Mouse (Mus musculus) embryo, embryonic 11 days (tissue): Measurements from ENCODE around the gene Syt1.
A peak's percentile ranks its signal among the peaks of the same experiment; 100 is the strongest.

Source experiments
- DNase-seq: peaks from one replicate; pipeline ENCODE4 v3.0.0-alpha.2; 2015

Syt1 gene

DNA sequence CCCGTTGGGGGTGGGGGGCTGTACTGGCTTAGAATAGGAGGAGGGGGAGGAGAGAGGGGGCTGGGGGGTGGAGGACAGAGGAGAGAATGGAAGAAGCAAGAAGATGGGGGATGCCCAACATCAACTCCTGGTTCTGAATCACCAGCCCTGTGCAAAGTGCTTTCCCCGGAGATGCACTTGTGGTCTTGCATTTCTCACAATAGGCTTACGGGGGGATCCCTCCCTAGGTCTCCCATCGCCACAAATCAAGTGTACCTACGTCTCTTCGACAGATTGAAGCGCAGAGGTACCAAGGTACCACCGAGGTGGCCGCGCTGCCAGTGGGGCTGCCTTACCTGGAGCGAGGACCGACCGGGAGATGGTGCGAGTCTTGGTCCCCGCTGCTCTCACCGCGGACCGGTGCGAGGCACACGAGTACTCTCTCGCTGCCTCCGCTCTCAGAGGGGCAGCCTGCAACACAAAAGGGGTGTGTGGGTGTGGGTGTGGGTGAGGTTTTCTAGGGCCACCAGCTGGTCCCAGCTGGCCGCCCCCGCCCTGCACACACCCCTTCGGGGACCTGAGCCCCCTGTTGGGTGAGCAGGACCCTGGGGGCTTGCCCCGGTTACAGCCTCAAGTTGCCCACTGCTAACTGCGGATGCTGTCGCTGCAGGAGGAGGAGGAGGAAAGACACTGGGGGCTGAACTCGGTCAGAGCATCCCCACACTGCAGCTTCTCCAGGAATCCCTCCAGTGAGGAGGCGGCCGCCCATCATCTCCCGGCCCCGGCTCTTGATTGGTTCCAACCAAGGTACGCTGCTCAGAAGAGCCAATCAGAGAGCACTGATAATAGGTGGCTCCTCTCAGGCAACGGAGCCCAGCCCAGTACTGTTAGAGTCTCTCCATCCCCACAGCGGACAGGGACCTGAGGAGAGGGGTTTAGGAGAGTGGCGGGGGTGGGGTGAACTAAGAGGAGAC lies at the start of gene Syt1:
Gene Syt1 (minus strand): TSS at position 742 of the 953 bp plus-strand sequence.
- DNase-seq = peak; percentile 90

DNA sequence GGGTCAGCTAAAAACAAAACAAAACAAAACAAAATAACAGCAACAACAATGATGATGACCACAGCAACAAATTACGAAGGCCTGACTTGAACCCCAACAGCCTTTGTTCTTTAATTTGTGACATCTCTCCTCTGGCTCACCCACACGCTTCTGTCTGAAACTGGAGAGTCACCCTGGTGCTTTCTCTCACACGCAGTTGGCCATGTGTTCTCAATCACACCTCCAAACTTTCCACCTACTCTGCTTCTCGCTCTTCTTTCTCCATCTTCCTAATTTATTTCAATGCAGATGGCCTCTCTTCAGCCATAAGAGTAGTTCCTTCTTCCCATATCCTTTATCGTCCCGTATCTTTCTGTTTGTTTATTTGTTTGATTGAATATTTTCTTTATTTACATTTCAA lies 45.7 kb upstream of the Syt1 start:
- no peak for DNase-seq

DNA sequence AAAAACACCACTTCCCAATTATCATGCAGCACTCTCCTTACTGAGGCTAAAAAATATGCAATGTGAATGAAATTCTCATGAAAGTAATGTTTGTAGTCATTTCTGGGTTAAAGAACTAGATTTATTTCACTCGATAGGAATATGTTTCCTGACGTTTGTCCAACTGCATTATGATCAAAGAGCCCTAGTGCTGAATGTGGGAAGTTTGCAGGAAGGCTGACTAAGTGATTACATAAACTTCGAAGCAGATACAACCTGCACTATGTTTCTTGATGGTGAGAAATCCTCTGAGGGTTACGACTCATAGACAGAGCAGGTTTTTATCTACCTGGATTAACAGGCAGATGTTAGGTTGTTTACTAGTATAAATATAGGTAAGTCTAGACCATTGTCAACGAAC lies 36.8 kb upstream of the Syt1 start:
- no peak for DNase-seq

DNA sequence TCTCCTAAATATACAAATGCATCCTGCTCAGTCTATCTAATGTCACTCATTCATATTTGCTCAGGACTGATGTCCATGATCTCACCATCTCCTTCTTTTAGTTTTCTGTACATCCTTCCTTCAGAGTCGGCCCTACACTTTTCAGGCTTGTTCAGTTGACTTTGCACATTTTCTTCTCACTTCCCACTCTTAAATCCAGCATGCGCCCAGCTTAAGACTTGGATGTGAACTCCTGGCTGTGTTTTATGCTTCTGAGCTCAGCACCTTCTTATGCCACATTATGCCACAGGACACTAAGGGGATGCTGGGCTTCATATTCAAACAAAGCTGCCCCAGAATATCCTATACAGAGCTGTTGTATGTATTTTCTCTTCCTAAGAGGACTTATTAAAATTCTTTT lies 36.2 kb upstream of the Syt1 start:
- no peak for DNase-seq

GRCm38 (mm10) chr10:109011226-109012165 lies 714 bp upstream of the Syt1 start:
- peak; percentile 65 for DNase-seq

DNA sequence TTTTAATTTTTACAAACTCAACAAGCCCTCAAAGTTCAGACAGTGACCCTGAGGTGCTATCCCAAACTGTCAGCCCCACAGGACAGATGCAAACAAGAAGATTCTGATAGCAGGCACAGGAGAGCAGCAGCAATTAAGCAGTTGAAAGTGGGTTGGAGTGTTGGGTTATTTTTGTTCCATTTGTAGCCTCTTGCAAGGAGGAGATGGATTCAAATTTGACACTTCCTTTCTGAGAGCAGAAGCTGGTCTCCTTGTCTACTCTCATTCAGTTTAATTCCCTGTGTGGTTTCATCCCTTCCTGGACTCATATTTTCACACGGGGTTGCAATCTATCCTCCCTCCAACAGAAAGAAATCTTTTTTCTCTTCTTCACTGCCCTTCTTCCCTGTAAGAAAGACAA lies 951 bp downstream of the Syt1 start:
- DNase-seq = no peak

- DNase-seq = no peak
Measured at GRCm38 (mm10) chr10:109008456-109008855, 2.3 kb downstream of the Syt1 start.

GRCm38 (mm10) chr10:109003482-109003881 lies 7.3 kb downstream of the Syt1 start:
- no peak for DNase-seq

DNA sequence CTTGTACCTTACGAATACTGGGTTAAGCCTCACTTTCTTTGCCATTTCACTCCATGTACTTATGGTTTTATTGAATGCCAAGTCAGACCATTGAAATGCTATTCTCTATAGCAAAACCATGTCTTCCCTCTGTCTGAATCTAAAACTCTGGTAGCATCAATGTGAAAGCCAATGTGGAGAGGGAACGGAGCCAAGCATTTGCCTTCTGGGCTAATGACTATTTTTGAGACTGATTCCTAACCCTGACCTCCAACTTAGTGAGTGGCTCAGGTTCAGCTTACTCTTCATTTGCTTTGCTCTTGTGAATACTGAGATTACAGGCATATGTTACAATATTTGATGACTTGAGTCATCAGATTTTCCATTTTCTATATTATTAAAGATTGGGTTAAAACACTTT lies 23.5 kb downstream of the Syt1 start:
- DNase-seq = no peak

- DNase-seq = no peak
Measured at GRCm38 (mm10) chr10:108979660-108980059, 31.1 kb downstream of the Syt1 start.

DNA sequence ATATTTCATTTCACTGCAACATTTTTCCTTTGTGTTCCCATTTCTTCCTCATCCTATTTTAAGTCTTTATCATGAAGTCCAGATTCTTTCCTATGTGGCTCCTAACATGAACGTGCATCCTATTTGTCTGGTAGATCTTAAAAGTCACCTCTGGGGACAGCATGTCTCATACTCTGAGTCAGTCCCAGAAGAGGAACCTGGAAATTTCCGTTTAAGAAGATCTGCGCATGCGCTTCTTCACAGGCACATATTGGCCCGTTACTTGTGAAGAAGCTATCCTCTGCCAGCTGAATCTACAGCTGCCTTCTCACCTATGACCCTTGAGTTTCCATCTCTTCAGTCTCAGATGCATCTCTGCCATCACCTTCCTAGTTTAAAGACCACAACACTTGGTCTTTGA lies 55.8 kb downstream of the Syt1 start:
- no peak for DNase-seq

DNA sequence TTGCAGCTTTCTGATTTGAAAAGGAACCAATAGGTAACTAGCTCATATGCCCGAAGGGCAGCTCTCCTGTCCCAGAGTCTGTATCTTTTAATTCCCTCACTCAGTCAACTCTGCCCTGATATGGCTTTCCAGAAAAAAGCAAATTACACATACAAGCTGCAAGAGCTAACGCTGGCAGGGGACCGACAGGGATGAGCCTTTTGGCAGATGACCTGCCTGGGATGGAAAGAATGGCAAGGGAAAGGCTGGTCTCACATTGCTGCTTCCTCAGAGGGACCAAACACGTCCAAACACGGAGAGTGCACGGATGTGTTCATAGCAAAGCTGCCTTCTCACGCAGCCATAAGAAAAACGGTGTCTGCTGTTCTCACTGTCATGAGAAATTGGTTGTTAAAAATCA lies 58.6 kb downstream of the Syt1 start:
- DNase-seq = no peak

GRCm38 (mm10) chr10:108936838-108937430 lies 73.8 kb downstream of the Syt1 start:
- no peak for DNase-seq

DNA sequence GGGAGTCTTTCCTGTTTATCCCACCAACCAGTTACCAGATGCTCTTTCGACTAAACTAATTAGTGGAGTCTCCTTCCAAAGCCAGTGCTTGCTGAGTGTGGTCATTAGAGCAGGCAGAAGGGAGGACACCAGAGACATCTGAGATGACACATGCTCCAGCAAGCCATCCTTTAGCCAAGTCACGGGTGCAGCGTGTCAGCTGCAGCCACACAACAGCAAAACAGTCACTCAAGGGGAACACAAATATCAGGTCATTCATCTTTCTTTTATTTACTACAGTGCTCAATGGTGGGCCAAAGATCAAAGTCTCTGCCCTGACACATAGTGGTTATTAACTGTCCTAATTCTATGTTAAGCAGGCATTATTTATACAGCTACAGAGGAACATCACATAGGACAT lies 80.5 kb downstream of the Syt1 start:
- DNase-seq = no peak

GRCm38 (mm10) chr10:108929676-108930075 lies 81.1 kb downstream of the Syt1 start:
- no peak for DNase-seq

DNA sequence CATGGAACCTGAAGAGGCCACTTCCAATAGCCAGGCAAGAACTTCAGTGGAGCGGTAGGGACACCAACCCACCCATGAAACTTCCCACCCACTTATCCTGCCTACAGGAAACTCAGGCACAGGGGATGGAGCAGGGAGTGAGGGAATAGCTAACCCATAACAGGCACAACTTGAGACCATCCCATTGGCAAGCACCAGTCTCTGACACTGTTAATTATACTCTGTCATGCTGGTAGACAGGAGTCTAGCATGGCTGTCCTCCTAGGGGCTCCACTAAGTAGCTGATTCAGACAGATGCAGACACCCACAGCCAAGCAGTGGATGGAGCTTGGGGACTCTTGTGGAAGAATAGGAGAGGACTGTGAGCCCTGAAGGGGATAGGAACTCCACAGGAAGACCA lies 105.5 kb downstream of the Syt1 start:
- DNase-seq = no peak

DNA sequence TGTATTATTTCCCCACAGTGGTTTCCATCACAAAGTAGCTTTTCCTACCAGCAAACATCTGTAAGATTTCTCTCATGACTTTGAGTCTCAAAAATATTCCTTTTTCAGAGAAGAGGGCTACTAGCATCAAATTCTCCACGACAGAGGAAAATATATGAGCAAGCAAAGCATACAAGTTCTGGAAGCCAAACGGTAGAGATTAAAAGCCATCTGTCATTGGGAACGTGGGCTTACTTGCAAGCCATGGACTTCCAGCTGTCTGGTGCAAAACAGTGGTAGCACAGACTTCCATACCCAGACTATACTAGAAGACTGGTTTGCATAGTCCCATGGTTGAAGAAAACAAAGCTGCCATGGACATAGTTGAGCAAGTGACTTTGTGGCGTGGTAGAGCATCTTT lies 106.4 kb downstream of the Syt1 start:
- DNase-seq = no peak

DNA sequence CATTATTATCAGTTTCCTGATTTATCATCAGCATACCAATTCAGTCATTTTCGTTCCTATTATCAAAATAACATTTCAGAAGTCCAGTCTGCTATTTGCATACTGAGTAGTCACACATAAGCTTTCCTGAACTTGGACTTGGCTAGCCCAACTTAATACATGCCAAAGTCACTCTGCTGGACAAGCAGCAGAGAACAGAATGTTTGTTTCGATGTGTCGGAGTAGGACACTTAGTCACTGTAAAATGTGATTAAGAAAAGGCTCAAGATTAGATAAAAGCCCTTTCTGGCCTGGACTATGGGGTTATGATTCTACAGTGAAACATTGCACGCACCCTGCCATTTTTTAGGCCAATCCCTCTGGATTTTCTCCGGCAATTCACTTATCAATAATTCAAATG lies 114.3 kb downstream of the Syt1 start:
- no peak for DNase-seq

- no peak for DNase-seq
Measured at GRCm38 (mm10) chr10:108893288-108893687, 117.5 kb downstream of the Syt1 start.

- DNase-seq = no peak
Measured at GRCm38 (mm10) chr10:108892441-108892840, 118.3 kb downstream of the Syt1 start.

GRCm38 (mm10) chr10:108889084-108889483 lies 121.7 kb downstream of the Syt1 start:
- DNase-seq = no peak

DNA sequence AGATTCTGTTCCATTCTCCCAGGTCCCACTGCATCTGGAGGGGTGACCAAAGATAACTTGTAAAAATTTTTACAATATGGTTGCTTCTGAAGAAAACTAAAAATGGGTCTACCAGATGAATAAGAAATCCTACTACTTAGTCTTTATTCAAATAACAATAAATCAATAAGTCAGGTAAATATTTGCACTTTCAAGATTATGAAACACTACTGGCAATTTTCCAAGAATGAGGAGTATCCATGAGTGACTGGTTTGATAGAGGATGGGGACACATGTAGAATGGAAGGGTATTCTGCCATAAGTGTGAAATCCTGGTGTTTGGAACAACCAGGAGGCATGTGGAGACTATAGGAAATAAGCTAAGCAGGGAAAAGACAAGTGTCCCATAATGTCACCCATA lies 124.0 kb downstream of the Syt1 start:
- DNase-seq = no peak

DNA sequence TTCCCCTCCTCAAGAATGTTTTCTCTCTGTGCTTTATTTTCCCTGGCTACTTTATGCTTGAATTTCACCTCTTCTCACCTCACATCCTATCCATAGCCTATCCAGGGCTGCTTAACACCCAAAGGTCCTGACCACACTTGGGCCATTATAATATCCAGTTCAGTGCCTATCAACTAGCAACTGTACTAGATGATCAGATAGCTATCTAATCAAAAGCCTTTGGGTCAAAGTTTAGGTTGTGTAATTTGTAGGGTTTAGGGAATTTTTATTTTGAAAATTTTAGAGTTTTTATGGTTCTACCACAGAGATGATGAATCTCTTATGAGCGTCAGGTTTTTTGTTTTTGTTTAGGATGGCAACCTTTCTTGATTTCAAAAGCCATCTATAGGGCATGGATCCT lies 125.0 kb downstream of the Syt1 start:
- DNase-seq = no peak
